Mouse (Mus musculus): ENCODE results near the gene Rpgrip1. TPM values are rescaled to one million over a fixed set of nuclear protein-coding genes. Genes with fewer than 3 reads are reported as not detected.

Rpgrip1 gene
- total RNA-seq, 1 experiment from 2014 or later = 0.73 TPM

DNA sequence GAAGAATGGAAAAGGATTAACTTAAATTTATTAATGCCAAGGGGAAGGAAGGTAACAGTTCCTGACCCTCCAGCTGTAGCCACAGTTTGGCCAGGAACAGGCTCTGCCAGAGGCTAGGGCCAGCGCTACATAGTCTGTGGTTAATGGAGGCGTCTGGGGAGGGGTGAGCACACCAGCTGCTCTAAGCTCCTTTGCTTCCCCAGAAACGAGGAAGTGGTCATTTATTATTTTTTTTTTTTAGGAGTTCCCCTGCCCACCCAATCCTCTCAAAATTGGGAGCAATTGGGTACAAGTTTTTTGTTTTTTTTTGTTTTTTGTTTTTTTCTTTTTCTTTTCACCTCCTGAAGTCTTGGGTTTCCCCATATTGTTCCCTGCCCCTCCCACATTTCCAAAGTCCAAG lies 87.6 kb downstream of the Rpgrip1 start:
- DNase-seq = no peak

DNA sequence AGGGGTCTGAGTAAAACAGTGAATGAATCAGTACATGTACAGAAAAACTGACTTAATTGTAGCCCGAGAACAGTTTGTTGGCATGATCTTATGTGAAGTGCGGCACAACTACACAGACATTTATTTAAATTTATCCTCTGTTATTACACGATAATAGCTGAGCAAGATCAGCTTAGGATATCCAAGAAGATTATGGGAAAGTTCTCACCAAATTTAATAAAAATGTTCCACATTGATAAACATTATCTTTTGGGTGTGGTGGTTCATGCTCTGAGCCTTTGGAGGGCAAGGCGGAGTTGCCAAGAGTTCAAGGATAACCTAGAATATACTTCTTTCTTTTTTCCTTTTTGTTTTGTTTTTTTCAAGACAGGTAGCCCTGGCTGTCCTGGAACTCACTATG lies 88.9 kb downstream of the Rpgrip1 start:
- no peak for DNase-seq

Other genes starting within 250 kb of the Rpgrip1 start
- 32.1 and 42.2 TPM in 2 replicates for gene Mettl17, start 225.9 kb upstream of the Rpgrip1 start, total RNA-seq (2021)
- gene Slc39a2, start 217.8 kb upstream of the Rpgrip1 start, total RNA-seq (2021) = 0.61 and 1.2 TPM in 2 replicates
- 226 and 243 TPM in 2 replicates for gene Ndrg2, start 196.5 kb upstream of the Rpgrip1 start, total RNA-seq (2021)
- not detected in 2 replicates for gene Tppp2, start 192.3 kb upstream of the Rpgrip1 start, total RNA-seq (2021)
- gene Rnase13, start 187.9 kb upstream of the Rpgrip1 start, total RNA-seq (2021) = not detected in 2 replicates
- gene Arhgef40, start 126.0 kb upstream of the Rpgrip1 start, total RNA-seq (2021) = 55.7 and 59.3 TPM in 2 replicates
- 0.97 and 1.8 TPM in 2 replicates for gene Tmem253, start 95.0 kb upstream of the Rpgrip1 start, total RNA-seq (2021)
- 58.4 and 63.3 TPM in 2 replicates for gene Zfp219, start 90.0 kb upstream of the Rpgrip1 start, total RNA-seq (2021)
- not detected in 2 replicates for gene Olfr221, start 68.2 kb upstream of the Rpgrip1 start, total RNA-seq (2021)
- gene Hnrnpc, start 6.7 kb upstream of the Rpgrip1 start, total RNA-seq (2021) = 235 and 281 TPM in 2 replicates
- 60.0 and 61.3 TPM in 2 replicates for gene Supt16, start 86.7 kb downstream of the Rpgrip1 start, total RNA-seq (2021)
- gene Chd8, start 147.1 kb downstream of the Rpgrip1 start, total RNA-seq (2021) = 104 and 109 TPM in 2 replicates
- gene Tox4, start 168.4 kb downstream of the Rpgrip1 start, total RNA-seq (2021) = 39.7 and 51.3 TPM in 2 replicates
- 35.7 and 37.8 TPM in 2 replicates for gene Rab2b, start 168.8 kb downstream of the Rpgrip1 start, total RNA-seq (2021)
- 54.4 and 64.8 TPM in 2 replicates for gene Mettl3, start 194.4 kb downstream of the Rpgrip1 start, total RNA-seq (2021)
- gene Sall2, start 218.1 kb downstream of the Rpgrip1 start, total RNA-seq (2021) = 8.7 and 9.5 TPM in 2 replicates
- not detected in 2 replicates for gene Olfr1513, start 245.7 kb downstream of the Rpgrip1 start, total RNA-seq (2021)